Mouse (Mus musculus) Patski (cell line): ENCODE measurements at regions not wholly inside any gene's neighbourhood (a gene's known extent, or its start where the extent isn't known, plus 50 kb on each side); places are given as distances from the start of the nearest gene placed in this dataset.

Experiments
- ATAC-seq: fragments of 100-300 bp; one replicate; pipeline ENCODE4 v1.8.0; 2021
- CTCF ChIA-PET: fragments of 350-600 bp; sonication (Branson Sonifier 250); formaldehyde crosslinking; loops from one replicate; lab custom pipeline; 2022; ENCODE audit warnings: inconsistent platforms; lab: Charles Lee
- POLR2A ChIA-PET: fragments of 350-600 bp; sonication (Branson Sonifier 250); formaldehyde crosslinking; loops from one replicate; lab custom pipeline; 2022; ENCODE audit warnings: antibody characterized with exemption, inconsistent platforms; lab: Charles Lee
- DNase-seq: peaks from one replicate; pipeline ENCODE4 v3.0.0-alpha.2; 2011; ENCODE audit warnings: low read depth, low spot score
- H3K27me3 ChIP-seq: fragments of 371-371 bp; one replicate; pipeline ENCODE4 v1.5.1; 2021
- CTCF ChIP-seq: fragments of 100-300 bp; IDR thresholded peaks from one replicate; pipeline ENCODE4 v1.5.1; 2021
- in situ Hi-C: fragments of 300-500 bp; cut with MboI; formaldehyde crosslinking; loops from 3 replicates; pipeline ENCODE4 v1.11.1; 2018; ENCODE audit warnings: low pct_unique_long_range_greater_than_20kb, mixed read lengths

- POLR2A ChIA-PET = no interaction called here
- no peak for TF ChIP-seq CTCF
- peak; percentile 82 for DNase-seq
- no peaks in the 10 kb centered on the region for H3K27me3 ChIP-seq
- in situ Hi-C loops = no loop called here
- CTCF ChIA-PET = interaction anchor here (1.1 kb wide), 1 partner anchor 358 kb away, joined by 3 read pairs; no protein-coding TSS in a partner anchor
- peak; percentile 24 for ATAC-seq
These were observed 357.6 kb downstream of the 1500009L16Rik start for GRCm38 (mm10) chr10:84080236-84080635.

GRCm38 (mm10) chr10:84081673-84082072 is 358.7 kb downstream of the Nuak1 start:
- DNase-seq (no peak), ATAC-seq (no peak)
- in situ Hi-C loops = no loop called here
- POLR2A ChIA-PET = no interaction called here
- no peaks in the 10 kb centered on the region for H3K27me3 ChIP-seq
- CTCF ChIA-PET = no interaction called here
- no peak for TF ChIP-seq CTCF

- in situ Hi-C loops = no loop called here
- H3K27me3 ChIP-seq = no peaks in the 10 kb centered on the region
- no peak for TF ChIP-seq CTCF
- POLR2A ChIA-PET = no interaction called here
- ATAC-seq (no peak), DNase-seq (no peak)
- CTCF ChIA-PET = no interaction called here
These were observed 352.9 kb downstream of the Nuak1 start for GRCm38 (mm10) chr10:84087528-84087927.

- TF ChIP-seq CTCF = no peak
- H3K27me3 ChIP-seq = no peaks in the 10 kb centered on the region
- DNase-seq = no peak
- POLR2A ChIA-PET = no interaction called here
- CTCF ChIA-PET = interaction anchor here (1.3 kb wide), 1 partner anchor 10 kb away, joined by 3 read pairs; no protein-coding TSS in a partner anchor
- in situ Hi-C loops = no loop called here
- ATAC-seq = no peak
These were observed 352.5 kb downstream of the Nuak1 start for GRCm38 (mm10) chr10:84087929-84088328.

GRCm38 (mm10) chr10:84088799-84089778 is 351.3 kb downstream of the Nuak1 start:
- ChIA-PET POLR2A (no interaction called here), CTCF (interaction anchor here (1.3 kb wide), 1 partner anchor 9 kb away, joined by 3 read pairs; no protein-coding TSS in a partner anchor)
- no peaks in the 10 kb centered on the region for H3K27me3 ChIP-seq
- in situ Hi-C loops = no loop called here
- DNase-seq (no peak), ATAC-seq (no peak)
- TF ChIP-seq CTCF = no peak

GRCm38 (mm10) chr10:84093919-84094318 is 346.5 kb downstream of the Nuak1 start:
- DNase-seq (no peak), ATAC-seq (no peak)
- CTCF ChIA-PET = interaction anchor here (1.2 kb wide), 1 partner anchor 9 kb away, joined by 3 read pairs; no protein-coding TSS in a partner anchor
- POLR2A ChIA-PET = interaction anchor here (0.5 kb wide), 1 partner anchor 49 kb away, joined by 6 read pairs; no protein-coding TSS in a partner anchor
- in situ Hi-C loops = no loop called here
- no peaks in the 10 kb centered on the region for H3K27me3 ChIP-seq
- no peak for TF ChIP-seq CTCF

GRCm38 (mm10) chr10:84097196-84097595 is 343.2 kb downstream of the Nuak1 start:
- ChIA-PET POLR2A (no interaction called here), CTCF (no interaction called here)
- DNase-seq (no peak), ATAC-seq (no peak)
- H3K27me3 ChIP-seq = no peaks in the 10 kb centered on the region
- TF ChIP-seq CTCF = no peak
- in situ Hi-C loops = no loop called here

- H3K27me3 ChIP-seq = no peaks in the 10 kb centered on the region
- POLR2A ChIA-PET = no interaction called here
- no peak for ATAC-seq
- in situ Hi-C loops = no loop called here
- DNase-seq = no peak
- no peak for TF ChIP-seq CTCF
- CTCF ChIA-PET = interaction anchor here (1.3 kb wide), 1 partner anchor 13 kb away, joined by 6 read pairs; no protein-coding TSS in a partner anchor
These were observed 336.4 kb downstream of the Nuak1 start for GRCm38 (mm10) chr10:84103985-84104384.

GRCm38 (mm10) chr10:84104556-84104955 is 335.8 kb downstream of the Nuak1 start:
- no peaks in the 10 kb centered on the region for H3K27me3 ChIP-seq
- no peak for DNase-seq
- in situ Hi-C loops = no loop called here
- no peak for TF ChIP-seq CTCF
- no peak for ATAC-seq
- CTCF ChIA-PET = interaction anchor here (1.3 kb wide), 1 partner anchor 13 kb away, joined by 6 read pairs; no protein-coding TSS in a partner anchor
- POLR2A ChIA-PET = no interaction called here

GRCm38 (mm10) chr10:84109680-84110371 is 330.6 kb downstream of the Nuak1 start:
- ChIA-PET CTCF (no interaction called here), POLR2A (interaction anchor here (0.6 kb wide), 1 partner anchor 139 kb away, joined by 3 read pairs; no protein-coding TSS in a partner anchor)
- ATAC-seq (no peak), DNase-seq (no peak)
- H3K27me3 ChIP-seq = no peaks in the 10 kb centered on the region
- in situ Hi-C loops = no loop called here
- no peak for TF ChIP-seq CTCF
